Mouse (Mus musculus): ENCODE results near the gene Eef1a1.

The Eef1a1 gene

GRCm38 (mm10) chr9:78475383-78475780, 13.6 kb downstream of the Eef1a1 start:
- no peak for DNase-seq

GRCm38 (mm10) chr9:78474771-78475382, 14.1 kb downstream of the Eef1a1 start:
- DNase-seq: no peak

- DNase-seq: no peak
Observed at GRCm38 (mm10) chr9:78474270-78474669, 14.7 kb downstream of the Eef1a1 start.

GRCm38 (mm10) chr9:78473588-78473987, 15.4 kb downstream of the Eef1a1 start:
- no peak for DNase-seq

- no peak for DNase-seq
Observed at GRCm38 (mm10) chr9:78465725-78466124, 23.2 kb downstream of the Eef1a1 start.

GRCm38 (mm10) chr9:78463337-78463736, 25.6 kb downstream of the Eef1a1 start:
- no peak for DNase-seq

- no peak for DNase-seq
Observed at GRCm38 (mm10) chr9:78457026-78457425, 31.9 kb downstream of the Eef1a1 start.

GRCm38 (mm10) chr9:78451382-78451781, 37.6 kb downstream of the Eef1a1 start:
- no peak for DNase-seq

- no peak for DNase-seq
Observed at GRCm38 (mm10) chr9:78450404-78450803, 38.5 kb downstream of the Eef1a1 start.

- DNase-seq: peak; percentile 79
Observed at GRCm38 (mm10) chr9:78447973-78448873, 40.7 kb downstream of the Eef1a1 start, which contains the start of the genes Mto1 and Gm17324. Gene Mto1 (plus strand): TSS chr9:78448208. Gene Gm17324 (minus strand): TSS chr9:78448786.

- DNase-seq: no peak
Observed at GRCm38 (mm10) chr9:78447606-78447972, 41.4 kb downstream of the Eef1a1 start.

- DNase-seq: peak; percentile 57
Observed at GRCm38 (mm10) chr9:78442579-78443392, 46.2 kb downstream of the Eef1a1 start, which contains the start of gene Cgas. Gene Cgas (minus strand): TSS chr9:78443237.

- DNase-seq: no peak
Observed at GRCm38 (mm10) chr9:78442237-78442578, 46.7 kb downstream of the Eef1a1 start.

GRCm38 (mm10) chr9:78439426-78439825, 49.5 kb downstream of the Eef1a1 start:
- DNase-seq: no peak

GRCm38 (mm10) chr9:78432471-78432870, 56.5 kb downstream of the Eef1a1 start:
- DNase-seq: no peak

- no peak for DNase-seq
Observed at GRCm38 (mm10) chr9:78430486-78430885, 58.5 kb downstream of the Eef1a1 start.

- DNase-seq: no peak
Observed at GRCm38 (mm10) chr9:78429551-78429950, 59.4 kb downstream of the Eef1a1 start.

- no peak for DNase-seq
Observed at GRCm38 (mm10) chr9:78428870-78429432, 60.0 kb downstream of the Eef1a1 start.
